Mouse (Mus musculus) fat pad, adult 2 months (tissue): ENCODE results near the gene Isx.

Experiments used
- DNase-seq: peaks from one replicate; pipeline ENCODE4 v3.0.0-alpha.2; 2011; ENCODE audit warnings: low read depth, low spot score; ENCODE audit errors: extremely low read depth

Isx gene

GRCm38 (mm10) chr8:74872940-74873339, at the start of gene Isx:
Isx (plus strand) TSS chr8:74873173.
- no peak for DNase-seq

GRCm38 (mm10) chr8:74827689-74828088, 45.3 kb upstream of the Isx start:
- DNase-seq: no peak

GRCm38 (mm10) chr8:74831322-74831721, 41.7 kb upstream of the Isx start:
- no peak for DNase-seq

- DNase-seq: no peak
Measured at GRCm38 (mm10) chr8:74834246-74834645, 38.7 kb upstream of the Isx start.

- no peak for DNase-seq
Measured at GRCm38 (mm10) chr8:74847376-74848048, 25.5 kb upstream of the Isx start.

- no peak for DNase-seq
Measured at GRCm38 (mm10) chr8:74848707-74849106, 24.3 kb upstream of the Isx start.

GRCm38 (mm10) chr8:74850971-74851370, 22.0 kb upstream of the Isx start:
- DNase-seq: no peak

GRCm38 (mm10) chr8:74851837-74852236, 21.1 kb upstream of the Isx start:
- DNase-seq: no peak

- no peak for DNase-seq
Measured at GRCm38 (mm10) chr8:74853488-74853887, 19.5 kb upstream of the Isx start.

GRCm38 (mm10) chr8:74854786-74855185, 18.2 kb upstream of the Isx start:
- DNase-seq: no peak

- no peak for DNase-seq
Measured at GRCm38 (mm10) chr8:74855341-74855740, 17.6 kb upstream of the Isx start.

- no peak for DNase-seq
Measured at GRCm38 (mm10) chr8:74859241-74859640, 13.7 kb upstream of the Isx start.

GRCm38 (mm10) chr8:74860449-74860848, 12.5 kb upstream of the Isx start:
- no peak for DNase-seq

GRCm38 (mm10) chr8:74862598-74862997, 10.4 kb upstream of the Isx start:
- no peak for DNase-seq

GRCm38 (mm10) chr8:74870346-74870949, 2.5 kb upstream of the Isx start:
- no peak for DNase-seq

- DNase-seq: no peak
Measured at GRCm38 (mm10) chr8:74871686-74872085, 1.3 kb upstream of the Isx start.

- no peak for DNase-seq
Measured at GRCm38 (mm10) chr8:74872151-74872823, 686 bp upstream of the Isx start.

- DNase-seq: no peak
Measured at GRCm38 (mm10) chr8:74874565-74874964, 1.6 kb downstream of the Isx start.

- DNase-seq: no peak
Measured at GRCm38 (mm10) chr8:74878637-74879036, 5.7 kb downstream of the Isx start.

GRCm38 (mm10) chr8:74888763-74889162, 15.8 kb downstream of the Isx start:
- no peak for DNase-seq

GRCm38 (mm10) chr8:74891030-74891429, 18.1 kb downstream of the Isx start:
- DNase-seq: no peak

GRCm38 (mm10) chr8:74896302-74896701, 23.3 kb downstream of the Isx start:
- no peak for DNase-seq
